Mouse (Mus musculus) liver, adult 2 months (tissue): ENCODE measurements around the gene Mc1r.

Experiments used
- CTCF ChIP-seq: fragments of 200-500 bp; IDR thresholded peaks from 2 replicates; pipeline ENCODE4 v1.5.1; 2011; ENCODE audit warnings: low read depth, low read length, control low read depth
- POLR2A ChIP-seq: fragments of 200-500 bp; IDR thresholded peaks from 2 replicates; pipeline ENCODE4 v1.6.1; 2011; ENCODE audit warnings: low read length, control low read depth; ENCODE audit not compliant: insufficient read depth; ENCODE audit errors: extremely low read depth

GRCm38 (mm10) chr8:123376106-123376505 lies 30.8 kb upstream of the Mc1r start:
- TF ChIP-seq POLR2A (no peak), CTCF (no peak)
